Mouse (Mus musculus) midbrain, embryonic 10.5 days (tissue): ENCODE data around the gene 4931406P16Rik. TPM values are rescaled to one million over a fixed set of nuclear protein-coding genes. Genes with fewer than 3 reads are reported as not detected.

Experiments
- DNase-seq: peaks from one replicate; pipeline ENCODE4 v3.0.0-alpha.2; 2017; ENCODE audit warnings: low spot score
- H3K27ac ChIP-seq: fragments of 300-500 bp; sonication (generic); replicated peaks from 2 replicates; pipeline ENCODE4 v1.5.1; 2016; ENCODE audit warnings: mild to moderate bottlenecking
- H3K27me3 ChIP-seq: fragments of 300-500 bp; sonication (generic); 2 replicates; pipeline ENCODE4 v1.6.1; 2016; ENCODE audit warnings: low read depth, mild to moderate bottlenecking; ENCODE audit not compliant: poor library complexity, severe bottlenecking
- H3K36me3 ChIP-seq: fragments of 300-500 bp; sonication (generic); 2 replicates; pipeline ENCODE4 v1.6.1; 2016; ENCODE audit warnings: mild to moderate bottlenecking, moderate library complexity
- H3K4me1 ChIP-seq: fragments of 300-500 bp; sonication (generic); 2 replicates; pipeline ENCODE4 v1.6.1; 2016
- H3K4me3 ChIP-seq: fragments of 300-500 bp; sonication (generic); 2 replicates; pipeline ENCODE4 v1.5.1; 2016; ENCODE audit warnings: mild to moderate bottlenecking, moderate library complexity
- H3K9me3 ChIP-seq: fragments of 300-500 bp; sonication (generic); replicated peaks from 2 replicates; pipeline ENCODE4 v1.6.1; 2016; ENCODE audit warnings: mild to moderate bottlenecking
- whole genome bisulfite sequencing: fragments of 180-500 bp; shearing (Covaris S2); methylation state at CpG from one replicate; pipeline ENCODE4 v1.1.7; 2016; 5-methylcytosine and 5-hydroxymethylcytosine counted together
- polyA plus RNA-seq: library from polyadenylated mRNA; unstranded; fragments of >200 nt; fragmentation: Nextera tagmentation; extraction: Ambion mirVana; gene quantifications from 2 replicates; pipeline ENCODE4 v1.2.1, GENCODE M21; 2016

Gene 4931406P16Rik
- polyA plus RNA-seq, 1 experiment from 2014 or later, result 26.6 TPM

DNA sequence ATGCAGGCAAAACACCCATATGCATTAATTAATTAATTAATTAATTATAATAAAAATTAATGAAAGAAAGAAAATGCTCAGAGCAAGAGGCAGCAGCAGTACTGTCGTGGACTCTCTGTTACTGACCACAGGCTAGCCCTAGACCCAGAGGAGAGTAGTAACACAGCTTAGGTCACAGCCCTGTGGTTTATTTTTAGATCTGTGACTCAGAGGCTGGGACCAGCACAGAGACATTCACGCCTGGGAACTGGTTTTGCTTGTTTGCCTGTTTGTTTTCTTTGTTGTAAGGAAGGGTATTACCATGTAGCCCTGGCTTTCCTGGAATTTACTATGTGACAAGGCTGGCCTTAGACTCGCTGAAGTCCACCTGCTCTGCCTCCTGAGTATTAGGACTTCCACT, 14.1 kb upstream of the 4931406P16Rik start:
- no peaks in the 10 kb centered on the region for H3K27me3 ChIP-seq
- 69% methylated on average over 3 of the region's 3 CpGs for WGBS
- DNase-seq, result no peak

GRCm38 (mm10) chr7:34324857-34325256, 11.5 kb upstream of the 4931406P16Rik start:
- H3K4me3 ChIP-seq, result no peak overlapping the region
- no peaks in the 10 kb centered on the region for H3K27me3 ChIP-seq
- H3K9me3 ChIP-seq, result peaks cover 5% of the 10 kb centered on the region; the same call in 1 of the 2 replicates
- no peak for DNase-seq
- WGBS, result 94% methylated on average over 1 of the region's 1 CpGs
- H3K4me1 ChIP-seq, result peaks cover 4% of the 10 kb centered on the region
- no peaks in the 10 kb centered on the region for H3K36me3 ChIP-seq
- no peak overlapping the region for H3K27ac ChIP-seq

More for the DNA sequence above, 14.1 kb upstream of the 4931406P16Rik start:
- H3K27ac ChIP-seq, result no peak overlapping the region
- no peaks in the 10 kb centered on the region for H3K4me1 ChIP-seq
- no peaks in the 10 kb centered on the region for H3K36me3 ChIP-seq
- H3K4me3 ChIP-seq, result no peak overlapping the region
- H3K9me3 ChIP-seq, result peaks cover 5% of the 10 kb centered on the region; the same call in 1 of the 2 replicates

- Histone ChIP-seq H3K9me3 (peaks cover 5% of the 10 kb centered on the region; the same call in 1 of the 2 replicates), H3K4me1 (peaks cover 6% of the 10 kb centered on the region), H3K27ac (no peak overlapping the region), H3K4me3 (no peak overlapping the region), H3K27me3 (no peaks in the 10 kb centered on the region), H3K36me3 (no peaks in the 10 kb centered on the region)
- DNase-seq, result no peak
- 87% methylated on average over 2 of the region's 2 CpGs for WGBS
These were observed 10.7 kb upstream of the 4931406P16Rik start for GRCm38 (mm10) chr7:34324005-34324404.

- Histone ChIP-seq H3K9me3 (peaks cover 5% of the 10 kb centered on the region; the same call in 1 of the 2 replicates), H3K27ac (no peak overlapping the region), H3K4me1 (peaks cover 6% of the 10 kb centered on the region), H3K4me3 (no peak overlapping the region), H3K36me3 (no peaks in the 10 kb centered on the region), H3K27me3 (no peaks in the 10 kb centered on the region)
- 86% methylated on average over 8 of the region's 8 CpGs for WGBS
- no peak for DNase-seq
These were observed 10.0 kb upstream of the 4931406P16Rik start for GRCm38 (mm10) chr7:34323351-34323750.

DNA sequence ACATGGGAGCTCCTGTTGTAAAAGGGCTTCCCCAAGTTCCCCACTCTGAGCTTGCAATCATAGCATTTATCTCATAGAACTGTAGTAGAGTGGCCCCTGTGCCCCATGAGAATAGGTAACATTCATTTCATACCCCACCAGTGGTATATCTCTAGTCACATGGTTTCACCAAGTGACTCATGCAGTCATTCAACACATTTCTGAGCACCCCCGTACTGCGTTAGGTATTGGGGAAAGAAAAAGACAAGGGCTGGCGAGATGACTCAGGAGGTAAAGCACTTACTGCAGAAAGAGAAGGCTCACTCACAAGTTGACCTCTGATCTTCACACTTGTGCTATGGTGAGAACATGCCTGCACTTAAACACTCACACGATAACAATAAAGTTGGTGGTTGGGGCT, 8.6 kb upstream of the 4931406P16Rik start:
- Histone ChIP-seq H3K36me3 (no peaks in the 10 kb centered on the region), H3K27me3 (no peaks in the 10 kb centered on the region), H3K27ac (no peak overlapping the region), H3K4me3 (no peak overlapping the region), H3K4me1 (peaks cover 6% of the 10 kb centered on the region), H3K9me3 (peaks cover 5% of the 10 kb centered on the region; the same call in 1 of the 2 replicates)
- no peak for DNase-seq
- 91% methylated on average over 4 of the region's 4 CpGs for WGBS

DNA sequence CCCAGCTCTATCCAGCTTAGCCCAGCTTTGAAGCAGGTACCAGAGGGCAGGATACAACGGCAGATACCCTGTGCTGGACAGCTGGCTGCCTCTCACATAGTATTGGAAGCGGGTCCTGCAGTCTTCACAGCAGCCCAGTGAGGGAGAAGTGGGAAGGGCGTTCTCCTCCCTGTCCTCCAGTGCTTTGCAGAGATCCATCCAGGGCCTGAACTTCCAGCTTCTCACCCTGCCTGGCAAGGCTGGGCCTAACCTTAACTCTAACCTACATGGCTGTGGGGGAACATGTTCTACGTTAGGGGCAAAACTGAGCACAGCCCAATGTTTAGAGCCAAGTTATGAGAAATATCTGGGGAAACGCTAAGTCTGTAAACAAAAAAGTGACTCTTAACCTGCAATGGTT, 7.8 kb upstream of the 4931406P16Rik start:
- Histone ChIP-seq H3K27ac (no peak overlapping the region), H3K4me3 (no peak overlapping the region), H3K4me1 (peaks cover 6% of the 10 kb centered on the region), H3K36me3 (no peaks in the 10 kb centered on the region), H3K9me3 (peaks cover 5% of the 10 kb centered on the region; the same call in 1 of the 2 replicates), H3K27me3 (no peaks in the 10 kb centered on the region)
- no peak for DNase-seq
- 85% methylated on average over 5 of the region's 5 CpGs for WGBS

DNA sequence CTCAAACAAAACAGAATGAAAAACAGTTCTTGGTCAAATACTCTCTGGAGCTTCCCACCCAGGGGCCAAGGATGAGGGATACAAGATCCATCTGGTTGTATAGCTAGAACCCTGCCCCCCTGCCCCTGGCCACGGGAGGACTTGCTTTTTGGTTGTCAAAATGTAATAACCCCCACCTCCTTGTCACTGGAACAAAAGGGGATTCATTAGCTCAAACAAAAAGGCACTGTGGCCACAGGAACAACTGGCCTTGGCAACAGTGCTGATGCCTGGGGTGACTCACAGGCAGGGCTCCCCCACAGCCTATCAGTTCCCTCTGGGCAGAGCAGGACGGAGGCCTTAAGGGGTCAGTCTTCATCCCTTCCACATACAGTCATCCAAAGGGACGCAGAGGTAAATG, 6.6 kb upstream of the 4931406P16Rik start:
- H3K36me3 ChIP-seq, result no peaks in the 10 kb centered on the region
- 37% methylated on average over 3 of the region's 3 CpGs for WGBS
- DNase-seq, result no peak
- peaks cover 6% of the 10 kb centered on the region for H3K4me1 ChIP-seq
- no peaks in the 10 kb centered on the region for H3K27me3 ChIP-seq
- no peak overlapping the region for H3K27ac ChIP-seq
- peaks cover 5% of the 10 kb centered on the region; the same call in 1 of the 2 replicates for H3K9me3 ChIP-seq
- H3K4me3 ChIP-seq, result no peak overlapping the region

- 88% methylated on average over 2 of the region's 2 CpGs for WGBS
These were observed 5.8 kb upstream of the 4931406P16Rik start for GRCm38 (mm10) chr7:34319123-34319522.

GRCm38 (mm10) chr7:34317901-34318476, 4.6 kb upstream of the 4931406P16Rik start:
- no peak for DNase-seq
- Histone ChIP-seq H3K9me3 (no peaks in the 10 kb centered on the region), H3K27me3 (no peaks in the 10 kb centered on the region), H3K4me1 (peaks cover 6% of the 10 kb centered on the region), H3K27ac (no peak overlapping the region), H3K36me3 (no peaks in the 10 kb centered on the region), H3K4me3 (no peak overlapping the region)
- WGBS, result 81% methylated on average over 7 of the region's 7 CpGs

More at GRCm38 (mm10) chr7:34319123-34319522, 5.8 kb upstream of the 4931406P16Rik start:
- H3K4me1 ChIP-seq, result peaks cover 6% of the 10 kb centered on the region
- H3K27me3 ChIP-seq, result no peaks in the 10 kb centered on the region
- no peaks in the 10 kb centered on the region for H3K36me3 ChIP-seq
- no peak overlapping the region for H3K27ac ChIP-seq
- DNase-seq, result no peak
- H3K9me3 ChIP-seq, result peaks cover 2% of the 10 kb centered on the region; the same call in 1 of the 2 replicates
- no peak overlapping the region for H3K4me3 ChIP-seq

DNA sequence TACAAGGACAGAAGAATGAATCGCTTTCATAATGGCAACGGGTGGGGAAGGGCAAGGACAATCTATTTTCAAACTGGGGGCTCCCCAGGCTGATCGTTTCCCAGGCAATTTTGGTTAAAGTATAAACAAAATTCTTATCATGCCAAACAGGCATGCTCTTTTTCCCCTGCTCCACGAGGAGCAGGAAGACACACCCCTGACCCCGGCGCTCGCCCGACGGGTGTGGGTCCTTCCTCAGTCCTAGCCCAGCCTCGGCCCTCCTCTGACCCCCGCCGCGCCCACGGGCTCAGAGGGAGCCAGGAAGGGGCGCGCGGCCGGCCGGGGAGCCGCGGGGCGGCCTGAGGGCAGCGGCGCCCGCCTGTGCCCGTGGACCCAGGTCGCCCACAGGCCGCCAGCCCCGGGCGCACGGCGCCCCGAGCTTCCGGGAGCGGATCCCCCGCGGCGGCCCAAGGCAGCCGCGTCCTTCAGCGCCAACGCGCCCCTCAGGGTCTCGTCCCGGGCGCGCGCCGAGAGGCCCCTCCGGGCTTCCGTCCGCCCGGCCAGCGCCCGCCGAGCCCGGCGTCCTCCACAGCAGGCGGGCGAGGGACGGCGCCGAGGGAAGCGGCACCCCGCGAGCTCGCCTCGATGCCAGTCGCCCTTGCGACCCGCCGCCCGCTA, 437 bp downstream of the 4931406P16Rik start:
- Histone ChIP-seq H3K36me3 (no peaks in the 10 kb centered on the region), H3K9me3 (no peaks in the 10 kb centered on the region), H3K27me3 (no peaks in the 10 kb centered on the region), H3K4me3 (peak overlapping the region; percentile 89), H3K27ac (peak overlapping the region; percentile 94), H3K4me1 (peaks cover 11% of the 10 kb centered on the region)
- DNase-seq, result peak; percentile 62
- WGBS, result under 1% methylated on average over 68 of the region's 73 CpGs

- Histone ChIP-seq H3K27me3 (no peaks in the 10 kb centered on the region), H3K4me1 (peaks cover 11% of the 10 kb centered on the region), H3K4me3 (no peak overlapping the region), H3K36me3 (no peaks in the 10 kb centered on the region), H3K27ac (no peak overlapping the region), H3K9me3 (no peaks in the 10 kb centered on the region)
- no peak for DNase-seq
- WGBS, result 91% methylated on average over 5 of the region's 5 CpGs
These were observed 4.1 kb downstream of the 4931406P16Rik start for GRCm38 (mm10) chr7:34309186-34309764.

DNA sequence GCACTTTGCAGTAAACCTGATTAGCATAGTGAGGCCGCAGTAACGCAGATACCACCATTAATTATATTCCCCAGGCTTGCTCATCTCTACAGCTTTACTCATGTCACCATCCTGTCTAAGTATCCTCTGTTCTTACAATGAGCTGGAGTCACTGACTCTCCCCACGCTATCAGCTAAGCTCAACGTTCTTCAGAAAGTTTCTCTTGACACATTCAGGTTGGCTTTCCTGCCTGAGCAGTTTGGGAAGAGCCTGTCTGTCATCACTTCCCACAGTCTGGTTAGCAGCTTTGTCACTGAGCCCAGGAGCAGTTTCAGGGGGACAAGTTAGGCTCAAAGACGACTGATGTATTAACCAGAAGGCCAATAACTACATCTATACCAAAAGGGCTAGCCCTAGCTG, 4.8 kb downstream of the 4931406P16Rik start:
- WGBS, result 77% methylated on average over 5 of the region's 5 CpGs
- H3K4me1 ChIP-seq, result peaks cover 11% of the 10 kb centered on the region
- H3K36me3 ChIP-seq, result no peaks in the 10 kb centered on the region
- no peak for DNase-seq
- no peaks in the 10 kb centered on the region for H3K27me3 ChIP-seq
- H3K9me3 ChIP-seq, result no peaks in the 10 kb centered on the region
- no peak overlapping the region for H3K4me3 ChIP-seq
- H3K27ac ChIP-seq, result no peak overlapping the region

DNA sequence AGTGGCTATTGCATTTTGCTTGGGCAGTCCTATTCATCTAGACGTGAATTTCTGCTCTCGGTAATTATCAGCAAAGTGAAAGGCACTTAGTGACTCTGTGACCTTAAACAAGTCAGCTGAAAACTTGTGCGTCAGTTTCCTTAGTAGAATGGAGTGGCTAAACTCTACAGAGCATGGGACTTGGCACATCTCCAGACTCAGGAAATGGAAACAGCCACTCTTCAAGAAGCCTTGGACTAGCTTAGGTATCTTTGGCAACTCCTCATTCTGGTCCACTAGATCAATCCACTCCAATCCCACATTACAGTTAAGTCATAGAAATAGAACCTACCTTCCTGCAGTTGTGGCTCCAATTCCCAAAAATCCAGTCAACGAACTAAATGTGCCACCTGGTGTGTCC, 7.9 kb downstream of the 4931406P16Rik start:
- Histone ChIP-seq H3K27ac (no peak overlapping the region), H3K27me3 (no peaks in the 10 kb centered on the region), H3K36me3 (peaks cover 11% of the 10 kb centered on the region), H3K9me3 (no peaks in the 10 kb centered on the region; the same call in 1 of the 2 replicates), H3K4me1 (no peaks in the 10 kb centered on the region), H3K4me3 (no peak overlapping the region)
- 82% methylated on average over 4 of the region's 4 CpGs for WGBS
- no peak for DNase-seq
